Mouse (Mus musculus) heart, adult 9 months (tissue): ENCODE measurements around the gene Slit1.

Experiments
- DNase-seq, 2 experiments: peaks; one replicate each; pipeline ENCODE4 v3.0.0; 2022; ENCODE audit warnings: low spot score in 2 of 2

Slit1 gene

GRCm38 (mm10) chr19:41597170-41597894 is 146.1 kb downstream of the Slit1 start:
- DNase-seq = peak; percentile 17 to 38

GRCm38 (mm10) chr19:41591808-41592207 is 151.7 kb downstream of the Slit1 start:
- DNase-seq = no peak

GRCm38 (mm10) chr19:41589681-41590080 is 153.8 kb downstream of the Slit1 start:
- no peak for DNase-seq

- no peak for DNase-seq
Measured at GRCm38 (mm10) chr19:41589026-41589425, 154.4 kb downstream of the Slit1 start.

GRCm38 (mm10) chr19:41587431-41588222 is 155.8 kb downstream of the Slit1 start:
- no peak for DNase-seq

GRCm38 (mm10) chr19:41586752-41587151 is 156.7 kb downstream of the Slit1 start:
- no peak for DNase-seq

GRCm38 (mm10) chr19:41582918-41583514 is 160.4 kb downstream of the Slit1 start:
- no peak for DNase-seq

GRCm38 (mm10) chr19:41581706-41582420 is 161.6 kb downstream of the Slit1 start, which contains the start of gene Gm340:
TSS of gene Gm340 (plus strand) at chr19:41582370.
- no peak for DNase-seq

GRCm38 (mm10) chr19:41579311-41579920 is 164.0 kb downstream of the Slit1 start:
- DNase-seq = peak in 1 of 2 experiments; percentile 18

- no peak for DNase-seq
Measured at GRCm38 (mm10) chr19:41577576-41577975, 165.9 kb downstream of the Slit1 start.

- no peak for DNase-seq
Measured at GRCm38 (mm10) chr19:41573700-41574099, 169.8 kb downstream of the Slit1 start.

GRCm38 (mm10) chr19:41568791-41569190 is 174.7 kb downstream of the Slit1 start:
- DNase-seq = no peak

- DNase-seq = no peak
Measured at GRCm38 (mm10) chr19:41560856-41561255, 182.6 kb downstream of the Slit1 start.

GRCm38 (mm10) chr19:41558891-41559486 is 184.5 kb downstream of the Slit1 start:
- no peak for DNase-seq

GRCm38 (mm10) chr19:41557491-41557890 is 186.0 kb downstream of the Slit1 start:
- DNase-seq = no peak

- no peak for DNase-seq
Measured at GRCm38 (mm10) chr19:41556981-41557380, 186.5 kb downstream of the Slit1 start.
